Mouse (Mus musculus) midbrain, embryonic 15.5 days (tissue): Measurements from ENCODE around the gene Efnb2. TPM values are rescaled to one million over a fixed set of nuclear protein-coding genes. Genes with fewer than 3 reads are reported as not detected.

Source experiments
- ATAC-seq: fragments of 200-750 bp; cut with Nextera tagmentation; replicated peaks from 2 replicates; pipeline ENCODE4 v1.8.0; 2017; ENCODE audit warnings: moderate TSS enrichment
- H3K27ac ChIP-seq: fragments of 300-500 bp; sonication (generic); 2 replicates; pipeline ENCODE4 v1.5.1; 2015; ENCODE audit warnings: mild to moderate bottlenecking, inconsistent platforms
- H3K27me3 ChIP-seq: fragments of 300-500 bp; sonication (generic); replicated peaks from 2 replicates; pipeline ENCODE4 v1.6.1; 2015; ENCODE audit warnings: inconsistent platforms
- H3K36me3 ChIP-seq: fragments of 300-500 bp; sonication (generic); replicated peaks from 2 replicates; pipeline ENCODE4 v1.6.1; 2015; ENCODE audit warnings: inconsistent platforms
- H3K4me1 ChIP-seq: fragments of 300-500 bp; sonication (generic); 2 replicates; pipeline ENCODE4 v1.6.1; 2015; ENCODE audit warnings: inconsistent platforms
- H3K4me2 ChIP-seq: fragments of 300-500 bp; sonication (generic); 2 replicates; pipeline ENCODE4 v1.6.1; 2015; ENCODE audit warnings: inconsistent platforms, mild to moderate bottlenecking, moderate library complexity
- H3K4me3 ChIP-seq: fragments of 300-500 bp; sonication (generic); 2 replicates; pipeline ENCODE4 v1.5.1; 2015; ENCODE audit warnings: mild to moderate bottlenecking, inconsistent platforms
- H3K9ac ChIP-seq: fragments of 300-500 bp; sonication (generic); 2 replicates; pipeline ENCODE4 v1.6.1; 2015; ENCODE audit warnings: mild to moderate bottlenecking, inconsistent platforms
- H3K9me3 ChIP-seq: fragments of 300-500 bp; sonication (generic); 2 replicates; pipeline ENCODE4 v1.6.1; 2016; ENCODE audit warnings: inconsistent platforms
- WGBS: fragments of 180-500 bp; shearing (Covaris S2); methylation state at CpG from one replicate; pipeline ENCODE4 v1.1.7; 2015; ENCODE audit warnings: mixed read lengths; 5-methylcytosine and 5-hydroxymethylcytosine counted together
- polyA plus RNA-seq: library from polyadenylated mRNA; unstranded; fragments of >200 nt; fragmentation: Nextera tagmentation; extraction: Ambion mirVana; gene quantifications from 2 replicates; pipeline ENCODE4 v1.2.1, GENCODE M21; 2015

The Efnb2 gene
- polyA plus RNA-seq, 1 experiment from 2014 or later = 14.1 TPM

DNA sequence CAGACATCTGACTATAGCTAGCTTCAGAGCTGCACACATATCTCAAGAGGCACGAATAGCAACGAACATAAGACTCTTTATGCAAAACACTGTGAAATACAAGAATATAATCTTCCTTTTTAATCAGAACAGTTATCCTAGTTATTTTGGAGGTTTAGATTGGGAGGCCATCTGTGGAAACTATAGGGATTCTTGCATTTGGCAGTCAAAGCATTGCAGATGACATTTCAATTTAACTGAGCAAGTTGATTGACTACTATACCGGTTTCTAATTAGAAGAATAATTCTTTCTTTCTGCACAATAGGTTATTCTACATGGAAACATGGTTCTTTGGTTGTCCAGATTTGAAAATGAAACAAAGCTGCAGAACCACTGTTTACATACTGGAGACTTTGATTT lies 38.6 kb downstream of the Efnb2 start:
- Histone ChIP-seq H3K36me3 (peaks cover 13% of the 10 kb centered on the region; the same call in 1 of the 2 replicates), H3K4me3 (no peak overlapping the region), H3K9ac (no peak overlapping the region), H3K4me1 (peaks cover 8% of the 10 kb centered on the region), H3K27ac (no peak overlapping the region), H3K9me3 (no peaks in the 10 kb centered on the region), H3K4me2 (no peak overlapping the region), H3K27me3 (no peaks in the 10 kb centered on the region; the same call in 1 of the 2 replicates)
- 79% methylated on average over 3 of the region's 3 CpGs for WGBS
- no peak for ATAC-seq

DNA sequence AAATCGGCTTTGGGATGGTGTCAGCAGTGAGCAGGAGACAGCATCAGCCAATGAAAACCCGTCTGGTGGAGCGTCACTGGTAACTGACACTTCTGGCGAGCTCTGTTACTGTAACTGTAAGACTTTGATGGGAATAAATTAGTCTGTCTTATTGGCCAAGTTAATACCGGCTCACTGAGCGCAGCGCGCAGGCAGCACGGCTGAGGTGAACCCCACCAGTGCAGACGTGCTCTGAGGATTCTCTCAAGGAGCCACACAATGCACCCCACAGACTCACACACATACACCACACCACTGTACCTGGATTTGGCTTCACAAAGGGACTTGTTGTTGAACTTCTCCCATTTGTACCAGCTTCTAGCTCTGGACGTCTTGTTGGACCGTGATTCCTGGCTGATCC lies 39.0 kb downstream of the Efnb2 start:
- ATAC-seq = peak; percentile 25; the same call in 1 of the 2 replicates
- 79% methylated on average over 12 of the region's 12 CpGs for WGBS
- Histone ChIP-seq H3K4me1 (peaks cover 8% of the 10 kb centered on the region), H3K27me3 (no peaks in the 10 kb centered on the region; the same call in 1 of the 2 replicates), H3K9ac (no peak overlapping the region), H3K4me2 (no peak overlapping the region), H3K4me3 (no peak overlapping the region), H3K36me3 (peaks cover 13% of the 10 kb centered on the region; the same call in 1 of the 2 replicates), H3K9me3 (no peaks in the 10 kb centered on the region), H3K27ac (no peak overlapping the region)

DNA sequence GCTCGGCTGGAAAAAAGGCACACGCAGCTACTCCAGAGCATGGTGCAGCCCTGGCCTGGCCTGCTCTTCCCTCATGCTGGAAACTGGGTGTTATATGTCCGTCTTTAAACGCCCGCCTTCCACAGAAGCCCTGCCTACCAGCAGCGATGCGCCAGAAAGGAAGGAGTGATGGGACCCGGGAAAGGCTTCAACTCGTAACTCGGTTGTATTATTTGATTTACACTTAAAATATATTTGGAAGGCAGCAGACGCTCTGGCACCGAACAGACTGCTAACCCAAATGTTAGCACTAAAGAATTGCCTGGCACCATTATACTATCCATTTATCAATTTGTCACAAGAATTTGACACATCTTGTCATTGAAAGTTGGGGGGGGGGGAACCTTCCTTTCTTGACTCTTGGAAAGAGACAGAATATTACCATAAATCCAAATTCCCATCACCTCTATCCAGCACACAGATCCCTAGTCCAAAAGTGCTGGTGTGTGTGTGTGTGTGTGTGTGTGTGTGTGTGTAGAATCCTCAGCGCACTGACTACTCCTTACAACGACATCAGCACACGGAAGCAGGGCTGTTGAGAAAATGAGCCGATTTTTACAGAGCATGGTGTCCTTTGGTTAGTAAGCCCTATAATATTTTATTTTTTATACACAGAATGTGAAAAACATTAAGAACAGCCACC lies 39.7 kb downstream of the Efnb2 start:
- 87% methylated on average over 16 of the region's 16 CpGs for WGBS
- no peaks in the 10 kb centered on the region for H3K9me3 ChIP-seq
- no peak overlapping the region for H3K9ac ChIP-seq
- no peaks in the 10 kb centered on the region; the same call in 1 of the 2 replicates for H3K27me3 ChIP-seq
- peaks cover 8% of the 10 kb centered on the region for H3K4me1 ChIP-seq
- H3K36me3 ChIP-seq = peaks cover 13% of the 10 kb centered on the region; the same call in 1 of the 2 replicates
- H3K27ac ChIP-seq = no peak overlapping the region
- no peak overlapping the region for H3K4me3 ChIP-seq
- no peak overlapping the region for H3K4me2 ChIP-seq
- no peak for ATAC-seq

DNA sequence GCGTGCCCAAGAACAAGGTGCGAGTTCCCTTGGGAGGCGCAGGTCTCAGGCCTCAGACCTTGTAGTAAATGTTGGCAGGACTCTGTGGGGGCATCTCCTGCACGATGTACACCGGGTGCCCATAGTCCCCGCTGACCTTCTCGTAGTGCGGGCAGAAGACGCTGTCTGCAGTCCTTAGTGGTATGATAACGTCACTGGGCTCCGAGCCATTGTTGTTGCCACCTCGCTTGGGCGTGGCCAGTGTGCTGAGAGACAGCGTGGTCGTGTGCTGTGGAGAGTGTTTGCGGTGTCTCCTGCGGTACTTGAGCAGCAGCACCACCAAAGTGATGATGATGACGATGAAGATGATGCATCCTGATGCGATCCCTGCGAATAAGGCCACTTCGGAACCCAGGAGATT lies 40.5 kb downstream of the Efnb2 start:
- Histone ChIP-seq H3K4me3 (no peak overlapping the region), H3K4me2 (no peak overlapping the region), H3K9ac (no peak overlapping the region), H3K27ac (no peak overlapping the region), H3K36me3 (peaks cover 10% of the 10 kb centered on the region; the same call in 1 of the 2 replicates), H3K9me3 (no peaks in the 10 kb centered on the region), H3K27me3 (no peaks in the 10 kb centered on the region; the same call in 1 of the 2 replicates), H3K4me1 (peaks cover 8% of the 10 kb centered on the region)
- no peak for ATAC-seq
- WGBS = 90% methylated on average over 21 of the region's 21 CpGs

DNA sequence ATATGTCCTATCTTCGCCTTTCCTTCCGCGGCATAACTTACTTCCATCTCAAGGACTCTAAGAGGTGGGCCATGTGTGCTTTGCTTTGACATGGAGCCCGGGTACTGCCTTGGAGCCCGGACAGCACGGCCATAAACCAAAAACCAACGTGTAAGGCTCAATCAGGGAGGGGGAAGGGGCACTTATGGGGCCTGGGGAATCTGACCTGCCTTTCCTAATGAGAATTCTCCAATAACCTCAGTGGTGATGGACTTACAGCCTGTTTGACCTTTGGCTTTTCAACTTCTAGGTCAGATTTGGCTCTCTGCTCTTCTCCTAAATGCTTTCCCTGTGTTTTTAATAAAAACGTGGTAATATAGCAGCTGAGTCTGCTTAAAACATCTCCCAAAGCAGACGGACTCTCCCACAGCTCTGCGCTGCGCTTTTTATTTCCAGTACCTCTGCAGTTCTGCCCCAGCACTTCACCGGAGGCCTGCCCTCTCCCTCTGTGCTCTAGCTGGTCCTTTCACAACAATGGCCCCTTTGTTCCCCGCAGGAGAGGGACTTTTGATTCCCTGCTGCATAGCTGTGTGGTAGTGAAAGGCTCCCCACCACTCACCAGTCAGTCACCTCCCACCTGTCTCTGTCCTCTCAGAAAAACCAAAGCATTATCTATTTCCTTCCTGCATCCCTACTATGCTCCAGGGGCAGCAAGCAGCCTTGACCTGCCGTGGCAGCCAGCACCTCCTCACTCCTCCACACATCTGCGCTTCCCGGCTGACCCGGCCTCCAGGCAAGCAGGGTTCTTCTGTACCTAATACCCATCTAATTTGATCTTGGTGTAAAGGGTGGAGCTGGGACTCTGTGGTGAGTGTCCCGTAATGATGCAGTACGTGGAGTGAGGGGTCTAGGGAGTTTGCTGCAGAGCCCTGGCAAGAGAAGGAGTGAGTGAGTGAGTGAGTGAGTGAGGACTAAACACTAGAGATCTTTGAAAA lies 41.5 kb downstream of the Efnb2 start:
- no peaks in the 10 kb centered on the region for H3K9me3 ChIP-seq
- no peaks in the 10 kb centered on the region; the same call in 1 of the 2 replicates for H3K27me3 ChIP-seq
- no peak overlapping the region for H3K27ac ChIP-seq
- peaks cover 10% of the 10 kb centered on the region; the same call in 1 of the 2 replicates for H3K36me3 ChIP-seq
- no peak overlapping the region for H3K9ac ChIP-seq
- 33% methylated on average over 19 of the region's 19 CpGs for WGBS
- ATAC-seq = peak; percentile 41
- H3K4me2 ChIP-seq = no peak overlapping the region
- H3K4me1 ChIP-seq = peaks cover 8% of the 10 kb centered on the region
- no peak overlapping the region for H3K4me3 ChIP-seq

DNA sequence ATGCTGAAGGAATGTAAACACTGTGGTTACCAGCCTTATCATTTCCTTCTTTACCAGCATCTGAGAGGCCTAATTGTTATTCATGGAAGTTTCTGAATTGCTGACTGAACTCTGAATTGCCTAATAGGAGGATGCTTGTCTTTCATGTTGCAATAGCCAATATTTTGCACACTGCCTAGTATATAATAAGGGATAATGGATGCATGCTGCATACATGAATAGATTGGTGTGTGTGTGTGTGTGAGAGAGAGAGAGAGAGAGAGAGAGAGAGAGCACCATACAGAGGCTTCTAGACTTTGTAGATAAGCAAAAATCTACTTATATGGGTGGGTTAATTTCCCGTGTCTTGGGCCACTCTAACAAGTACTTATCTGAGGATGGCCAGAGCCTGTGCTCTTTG lies 47.2 kb downstream of the Efnb2 start:
- Histone ChIP-seq H3K27ac (no peak overlapping the region), H3K9ac (no peak overlapping the region), H3K4me3 (no peak overlapping the region), H3K36me3 (no peaks in the 10 kb centered on the region), H3K4me2 (no peak overlapping the region), H3K27me3 (no peaks in the 10 kb centered on the region), H3K4me1 (peaks cover 4% of the 10 kb centered on the region), H3K9me3 (no peaks in the 10 kb centered on the region)
- 69% methylated on average over 1 of the region's 1 CpGs for WGBS
- ATAC-seq = no peak; the same call in 1 of the 2 replicates

DNA sequence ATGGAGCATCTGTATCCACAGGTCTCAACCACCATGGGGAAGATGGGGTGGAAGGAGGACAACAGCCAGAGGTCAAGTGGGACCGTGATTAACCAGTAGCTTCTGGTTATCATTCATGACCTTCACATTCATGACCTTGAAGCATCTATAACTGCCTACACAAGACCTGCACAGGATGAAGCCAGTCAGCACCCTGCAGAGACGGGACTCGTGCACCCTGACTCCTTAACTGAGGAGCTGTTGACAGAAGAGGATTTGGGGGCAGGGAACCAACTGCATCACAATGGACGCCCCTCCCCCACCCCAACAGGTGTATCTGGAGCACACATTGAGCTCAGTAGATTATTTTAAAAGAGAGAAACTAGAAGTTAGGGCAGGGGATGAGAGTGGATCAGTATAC lies 49.1 kb downstream of the Efnb2 start:
- no peak overlapping the region for H3K9ac ChIP-seq
- H3K27me3 ChIP-seq = no peaks in the 10 kb centered on the region
- H3K9me3 ChIP-seq = no peaks in the 10 kb centered on the region
- H3K4me2 ChIP-seq = no peak overlapping the region
- no peaks in the 10 kb centered on the region for H3K36me3 ChIP-seq
- H3K4me3 ChIP-seq = no peak overlapping the region
- H3K27ac ChIP-seq = no peak overlapping the region
- WGBS = 80% methylated on average over 4 of the region's 4 CpGs
- H3K4me1 ChIP-seq = peaks cover 4% of the 10 kb centered on the region
- ATAC-seq = no peak

DNA sequence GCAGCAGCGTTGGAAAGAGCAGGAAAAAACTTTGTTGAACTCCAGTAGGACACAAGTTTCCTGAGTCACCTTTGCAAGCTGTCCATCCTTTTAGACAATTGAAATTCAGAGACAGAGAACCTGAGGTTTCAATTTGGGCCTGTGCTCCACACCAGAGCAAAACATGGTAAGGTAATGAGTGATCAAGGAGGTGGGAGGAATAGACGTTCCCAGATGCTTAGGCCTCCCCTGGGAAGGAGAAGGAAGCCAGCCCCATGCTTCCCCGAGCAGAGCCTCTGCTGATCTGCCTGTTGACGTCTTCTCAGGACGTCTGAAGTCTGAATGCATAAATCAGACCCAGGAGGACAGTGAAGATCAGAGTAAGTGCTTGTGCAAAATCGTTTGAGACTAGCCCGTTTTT lies 51.3 kb downstream of the Efnb2 start:
- Histone ChIP-seq H3K27me3 (no peaks in the 10 kb centered on the region), H3K36me3 (no peaks in the 10 kb centered on the region), H3K4me1 (peaks cover 4% of the 10 kb centered on the region), H3K27ac (no peak overlapping the region), H3K4me2 (no peak overlapping the region), H3K9ac (no peak overlapping the region), H3K9me3 (no peaks in the 10 kb centered on the region), H3K4me3 (no peak overlapping the region)
- WGBS = 13% methylated on average over 7 of the region's 7 CpGs
- no peak for ATAC-seq

DNA sequence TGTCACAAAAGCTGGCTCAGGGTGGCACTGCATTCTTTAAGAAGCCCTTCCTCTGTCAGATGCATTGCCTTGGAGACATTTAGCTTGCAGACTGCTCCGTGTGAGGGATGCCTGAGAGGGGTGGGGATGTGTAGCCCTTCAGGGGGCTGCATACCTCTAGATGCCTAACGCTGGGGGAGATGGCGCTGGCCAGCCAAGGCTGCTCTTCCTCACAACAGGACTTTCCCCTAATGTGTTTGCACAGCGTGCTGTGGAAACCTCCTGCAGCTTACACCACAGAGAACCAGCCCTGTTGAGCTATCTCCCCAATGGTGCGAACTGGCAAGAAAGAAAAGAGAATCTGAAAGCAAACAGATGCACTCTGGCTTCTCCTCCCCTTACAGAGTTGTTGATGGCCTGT lies 51.9 kb downstream of the Efnb2 start:
- Histone ChIP-seq H3K9ac (no peak overlapping the region), H3K9me3 (no peaks in the 10 kb centered on the region), H3K27me3 (no peaks in the 10 kb centered on the region), H3K4me3 (no peak overlapping the region), H3K36me3 (no peaks in the 10 kb centered on the region), H3K27ac (no peak overlapping the region), H3K4me2 (no peak overlapping the region), H3K4me1 (peaks cover 4% of the 10 kb centered on the region)
- no peak for ATAC-seq
- 18% methylated on average over 5 of the region's 5 CpGs for WGBS

DNA sequence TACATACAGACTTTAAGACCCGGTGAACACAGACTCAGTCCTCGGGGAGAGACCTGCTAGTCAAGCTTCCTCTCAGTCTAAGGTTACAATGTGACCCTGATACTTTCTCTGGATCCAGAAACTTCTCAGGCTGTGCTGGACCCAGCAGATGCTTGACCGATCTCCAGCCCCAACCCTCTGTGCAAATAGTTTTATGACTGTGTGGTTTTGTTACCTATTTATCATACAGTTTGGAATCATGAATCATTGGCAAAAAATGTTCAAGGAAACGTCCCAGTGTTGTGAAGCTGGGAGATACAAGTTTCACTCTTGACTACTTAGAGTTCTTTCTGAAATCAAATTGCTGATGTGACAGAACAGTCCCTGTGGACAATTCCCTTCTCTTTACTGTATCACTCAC lies 55.4 kb downstream of the Efnb2 start:
- H3K9ac ChIP-seq = no peak overlapping the region
- H3K27me3 ChIP-seq = no peaks in the 10 kb centered on the region; the same call in 1 of the 2 replicates
- no peak overlapping the region for H3K4me3 ChIP-seq
- H3K4me1 ChIP-seq = peaks cover 4% of the 10 kb centered on the region
- no peaks in the 10 kb centered on the region for H3K36me3 ChIP-seq
- WGBS = 80% methylated on average over 4 of the region's 4 CpGs
- ATAC-seq = no peak
- no peak overlapping the region for H3K4me2 ChIP-seq
- no peaks in the 10 kb centered on the region for H3K9me3 ChIP-seq
- no peak overlapping the region for H3K27ac ChIP-seq

DNA sequence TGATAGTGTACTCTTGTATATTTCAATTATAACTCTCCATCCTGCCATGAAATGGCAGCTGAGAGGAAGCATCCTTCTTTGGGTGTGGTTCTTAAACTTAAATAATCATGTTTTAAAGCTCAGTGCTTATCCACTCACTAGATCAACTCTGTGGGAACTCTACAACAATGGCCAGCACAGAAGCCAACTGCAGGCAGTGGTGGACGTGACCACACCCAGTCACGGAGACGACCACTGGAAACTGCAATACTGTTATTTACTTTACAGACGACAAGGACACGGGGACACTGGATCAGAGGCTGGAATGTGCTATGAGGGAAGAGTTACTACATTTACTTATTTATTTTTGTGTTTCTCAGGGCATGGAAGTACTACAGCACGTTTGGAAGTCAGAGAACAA lies 57.2 kb downstream of the Efnb2 start:
- Histone ChIP-seq H3K27ac (no peak overlapping the region), H3K9me3 (no peaks in the 10 kb centered on the region)
- WGBS = 86% methylated on average over 6 of the region's 6 CpGs

More for the DNA sequence above, 57.2 kb downstream of the Efnb2 start:
- no peak for ATAC-seq
- Histone ChIP-seq H3K4me1 (no peaks in the 10 kb centered on the region), H3K27me3 (no peaks in the 10 kb centered on the region; the same call in 1 of the 2 replicates), H3K9ac (no peak overlapping the region), H3K4me2 (no peak overlapping the region), H3K36me3 (no peaks in the 10 kb centered on the region), H3K4me3 (no peak overlapping the region)
